Mouse (Mus musculus): ENCODE results near the gene Inppl1.

Gene Inppl1

GRCm38 (mm10) chr7:101837606-101838471, at the start of gene Inppl1:
Gene Inppl1, minus strand, starts transcription at chr7:101838229.
- DNase-seq (ENCODE audit: low spot score in 2 of 2): peak in 1 of 2 experiments; percentile 14

GRCm38 (mm10) chr7:101886274-101886673, 48.2 kb upstream of the Inppl1 start:
- DNase-seq (ENCODE audit: low spot score in 2 of 2): no peak

GRCm38 (mm10) chr7:101884160-101884559, 46.1 kb upstream of the Inppl1 start:
- no peak for DNase-seq (ENCODE audit: low spot score in 2 of 2)

GRCm38 (mm10) chr7:101882413-101883154, 44.6 kb upstream of the Inppl1 start:
- DNase-seq (ENCODE audit: low spot score in 2 of 2): no peak

GRCm38 (mm10) chr7:101880855-101881254, 42.8 kb upstream of the Inppl1 start:
- no peak for DNase-seq (ENCODE audit: low spot score in 2 of 2)

- no peak for DNase-seq (ENCODE audit: low spot score in 2 of 2)
Measured at GRCm38 (mm10) chr7:101875978-101876377, 37.9 kb upstream of the Inppl1 start.

- no peak for DNase-seq (ENCODE audit: low spot score in 2 of 2)
Measured at GRCm38 (mm10) chr7:101871296-101871695, 33.3 kb upstream of the Inppl1 start.

GRCm38 (mm10) chr7:101870629-101871028, 32.6 kb upstream of the Inppl1 start, which contains the start of gene Folr1:
Gene Folr1, minus strand, starts transcription at chr7:101870788.
- no peak for DNase-seq (ENCODE audit: low spot score in 2 of 2)

GRCm38 (mm10) chr7:101869163-101869500, 31.1 kb upstream of the Inppl1 start:
- DNase-seq (ENCODE audit: low spot score in 2 of 2): no peak

- no peak for DNase-seq (ENCODE audit: low spot score in 2 of 2)
Measured at GRCm38 (mm10) chr7:101868241-101869162, 30.5 kb upstream of the Inppl1 start.

GRCm38 (mm10) chr7:101867482-101867881, 29.5 kb upstream of the Inppl1 start:
- no peak for DNase-seq (ENCODE audit: low spot score in 2 of 2)

- DNase-seq (ENCODE audit: low spot score in 2 of 2): no peak
Measured at GRCm38 (mm10) chr7:101866491-101867265, 28.6 kb upstream of the Inppl1 start.

GRCm38 (mm10) chr7:101863415-101863814, 25.4 kb upstream of the Inppl1 start, which contains the start of gene Anapc15:
Gene Anapc15, plus strand, starts transcription at chr7:101863715.
- DNase-seq (ENCODE audit: low spot score in 2 of 2): no peak

GRCm38 (mm10) chr7:101862291-101862690, 24.3 kb upstream of the Inppl1 start:
- DNase-seq (ENCODE audit: low spot score in 2 of 2): no peak

- no peak for DNase-seq (ENCODE audit: low spot score in 2 of 2)
Measured at GRCm38 (mm10) chr7:101860978-101861377, 22.9 kb upstream of the Inppl1 start.

- DNase-seq (ENCODE audit: low spot score in 2 of 2): no peak
Measured at GRCm38 (mm10) chr7:101858362-101858761, 20.3 kb upstream of the Inppl1 start.

GRCm38 (mm10) chr7:101857094-101857493, 19.1 kb upstream of the Inppl1 start, which contains the start of gene Folr2:
Gene Folr2, minus strand, starts transcription at chr7:101857194.
- no peak for DNase-seq (ENCODE audit: low spot score in 2 of 2)

- DNase-seq (ENCODE audit: low spot score in 2 of 2): no peak
Measured at GRCm38 (mm10) chr7:101853816-101854215, 15.8 kb upstream of the Inppl1 start.

- DNase-seq (ENCODE audit: low spot score in 2 of 2): no peak
Measured at GRCm38 (mm10) chr7:101852846-101853245, 14.8 kb upstream of the Inppl1 start.

- DNase-seq (ENCODE audit: low spot score in 2 of 2): no peak
Measured at GRCm38 (mm10) chr7:101851689-101852088, 13.7 kb upstream of the Inppl1 start.

GRCm38 (mm10) chr7:101847934-101848333, 9.9 kb upstream of the Inppl1 start:
- no peak for DNase-seq (ENCODE audit: low spot score in 2 of 2)

Data from spleen, postnatal 14 days (tissue).